Mouse (Mus musculus) heart, embryonic 14.5 days (tissue): ENCODE results near the gene Syde2. TPM values are rescaled to one million over a fixed set of nuclear protein-coding genes. Genes with fewer than 3 reads are reported as not detected.

Experiments used
- ATAC-seq: fragments of 200-750 bp; cut with Nextera tagmentation; 2 replicates; pipeline ENCODE4 v1.8.0; 2017; ENCODE audit warnings: low read depth, moderate TSS enrichment; ENCODE audit not compliant: insufficient number of reproducible peaks, insufficient read depth, low FRiP score
- H3K27ac ChIP-seq, 2 experiments: fragments of 200-500 bp in 1 of 2; fragments of 300-500 bp in 1 of 2; sonication (generic) in 1 of 2; replicated peaks in 1 of 2; 2 replicates each; pipeline ENCODE4 v1.5.1; 2012 to 2014; ENCODE audit warnings: low read depth in 2 of 2, low read length in 2 of 2, control low read depth in 1 of 2, mild to moderate bottlenecking in 1 of 2, mixed read lengths in 1 of 2; ENCODE audit not compliant: control insufficient read depth in 1 of 2, insufficient read depth in 1 of 2
- H3K27me3 ChIP-seq: fragments of 300-500 bp; sonication (generic); 2 replicates; pipeline ENCODE4 v1.6.1; 2014; ENCODE audit warnings: mild to moderate bottlenecking, low read length, control low read depth; ENCODE audit not compliant: control insufficient read depth, insufficient read depth
- H3K36me3 ChIP-seq: fragments of 300-500 bp; sonication (generic); 2 replicates; pipeline ENCODE4 v1.6.1; 2014; ENCODE audit warnings: mild to moderate bottlenecking, control low read depth, low read length, mixed read lengths; ENCODE audit not compliant: control insufficient read depth, insufficient read depth
- H3K4me1 ChIP-seq, 2 experiments: fragments of 200-500 bp in 1 of 2; fragments of 300-500 bp in 1 of 2; sonication (generic) in 1 of 2; 2 replicates each; pipeline ENCODE4 v1.6.1; 2012 to 2014; ENCODE audit warnings: low read length in 2 of 2, control low read depth in 1 of 2, mixed read lengths in 1 of 2; ENCODE audit not compliant: control insufficient read depth in 2 of 2, insufficient read depth in 2 of 2
- H3K4me2 ChIP-seq: fragments of 300-500 bp; sonication (generic); 2 replicates; pipeline ENCODE4 v1.6.1; 2014; ENCODE audit warnings: mild to moderate bottlenecking, low read length
- H3K4me3 ChIP-seq, 2 experiments: fragments of 200-500 bp in 1 of 2; fragments of 300-500 bp in 1 of 2; sonication (generic) in 1 of 2; 2 replicates each; pipeline ENCODE4 v1.5.1; 2012 to 2014; ENCODE audit warnings: low read length in 2 of 2, mild to moderate bottlenecking in 2 of 2, control low read depth in 1 of 2, low read depth in 1 of 2, moderate library complexity in 1 of 2; ENCODE audit not compliant: control insufficient read depth in 1 of 2, insufficient read depth in 1 of 2
- H3K9ac ChIP-seq: fragments of 300-500 bp; sonication (generic); 2 replicates; pipeline ENCODE4 v1.6.1; 2014; ENCODE audit warnings: mild to moderate bottlenecking, low read length
- H3K9me3 ChIP-seq: fragments of 300-500 bp; sonication (generic); 2 replicates; pipeline ENCODE4 v1.6.1; 2016; ENCODE audit warnings: low read length, control low read depth; ENCODE audit not compliant: control insufficient read depth
- WGBS: fragments of 180-500 bp; shearing (Covaris S2); extraction: QIAGEN DNeasy Blood & Tissue Kit; methylation state at CpG from one replicate; pipeline ENCODE4 v1.1.7; 2014; 5-methylcytosine and 5-hydroxymethylcytosine counted together
- polyA plus RNA-seq: library from polyadenylated mRNA; unstranded; fragments of >200 nt; fragmentation: Nextera tagmentation; extraction: Ambion mirVana; gene quantifications from 2 replicates; pipeline ENCODE4 v1.2.1, GENCODE M21; 2014

Syde2 gene
- polyA plus RNA-seq, 1 experiment from 2014 or later = 12.7 TPM

DNA sequence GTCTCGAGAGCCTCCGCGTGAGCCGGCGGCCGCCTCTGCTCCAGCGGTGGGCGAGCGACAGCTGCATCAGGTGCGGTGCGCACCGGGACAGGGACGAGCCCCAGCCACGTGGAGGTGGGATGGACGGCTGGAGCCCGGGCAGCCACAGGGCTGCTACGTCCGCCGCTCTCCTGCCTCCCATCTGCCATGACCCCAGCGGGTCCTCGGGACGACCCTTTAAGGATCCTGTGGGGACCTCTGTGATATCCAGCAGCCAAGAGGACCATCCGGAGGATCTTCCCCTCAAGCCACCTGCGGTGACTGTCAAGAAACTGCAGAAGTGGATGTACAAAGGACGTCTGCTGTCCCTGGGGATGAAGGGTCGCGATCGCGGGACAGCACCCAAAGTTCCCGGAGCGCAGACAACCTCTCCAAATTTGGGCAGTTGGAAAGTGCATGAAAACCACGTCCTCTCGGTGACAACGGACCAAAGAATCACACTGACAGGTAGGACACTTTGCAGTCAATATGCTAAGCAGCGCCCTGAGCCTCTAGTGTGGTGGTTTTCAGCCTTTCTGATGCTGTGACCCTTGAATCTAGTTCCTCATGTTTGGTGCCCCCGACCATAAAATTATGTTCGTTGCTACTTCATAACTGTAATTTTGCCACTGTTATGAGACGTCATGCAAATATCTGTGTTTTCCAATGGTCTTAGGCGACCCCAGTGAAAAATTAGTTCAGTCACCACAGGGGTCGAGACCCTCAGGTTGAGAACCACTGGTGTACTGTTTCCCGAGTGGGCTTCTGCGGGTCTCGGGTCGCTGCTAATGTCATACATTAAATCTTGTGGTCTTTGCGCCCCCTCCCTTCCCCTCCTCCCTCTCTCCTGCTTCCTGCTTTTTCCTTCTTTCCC, 1.3 kb downstream of the Syde2 start:
- under 1% methylated on average over 45 of the region's 45 CpGs for WGBS
- Histone ChIP-seq H3K4me3 (peak overlapping the region; percentile 57 to 70), H3K9me3 (no peaks in the 10 kb centered on the region), H3K4me1 (peaks cover 20 to 35% of the 10 kb centered on the region in 2 experiments), H3K27ac (peak overlapping the region; percentile 99 to 100), H3K4me2 (peak overlapping the region; percentile 81), H3K9ac (peak overlapping the region; percentile 92), H3K36me3 (peaks cover 7% of the 10 kb centered on the region; the same call in 1 of the 2 replicates), H3K27me3 (no peaks in the 10 kb centered on the region)
- no peak for ATAC-seq

DNA sequence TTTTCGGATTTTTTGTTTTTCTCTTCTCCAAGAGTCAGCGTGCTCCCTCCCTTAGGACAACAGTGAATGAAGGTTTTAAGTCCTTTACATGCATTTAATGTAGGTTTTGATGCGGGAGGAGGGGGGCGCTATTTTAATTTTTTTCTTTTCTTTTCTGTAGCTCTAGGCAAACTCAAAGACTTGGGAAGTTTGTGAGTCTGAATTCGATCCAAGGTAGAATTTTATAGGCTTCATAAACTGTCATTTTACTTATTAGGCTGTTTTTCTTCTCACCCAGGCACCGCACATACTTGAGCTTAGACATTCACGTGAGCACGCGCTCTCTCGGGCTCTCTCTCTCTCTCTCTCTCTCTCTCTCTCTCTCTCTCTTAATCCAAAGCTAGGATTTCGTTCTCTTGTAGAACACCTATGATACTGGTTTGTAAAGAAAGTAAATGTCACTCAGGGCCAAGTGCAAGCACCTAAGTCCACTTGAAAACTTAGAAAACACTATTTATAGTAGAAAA, 2.0 kb downstream of the Syde2 start:
- Histone ChIP-seq H3K4me2 (peak overlapping the region; percentile 81), H3K9ac (peak overlapping the region; percentile 92), H3K4me1 (peaks cover 17 to 31% of the 10 kb centered on the region in 2 experiments), H3K9me3 (no peaks in the 10 kb centered on the region), H3K27me3 (no peaks in the 10 kb centered on the region), H3K27ac (peak overlapping the region; percentile 99 to 100), H3K4me3 (peak overlapping the region; percentile 57 to 70), H3K36me3 (peaks cover 7% of the 10 kb centered on the region; the same call in 1 of the 2 replicates)
- WGBS = 5% methylated on average over 11 of the region's 11 CpGs
- ATAC-seq = no peak

DNA sequence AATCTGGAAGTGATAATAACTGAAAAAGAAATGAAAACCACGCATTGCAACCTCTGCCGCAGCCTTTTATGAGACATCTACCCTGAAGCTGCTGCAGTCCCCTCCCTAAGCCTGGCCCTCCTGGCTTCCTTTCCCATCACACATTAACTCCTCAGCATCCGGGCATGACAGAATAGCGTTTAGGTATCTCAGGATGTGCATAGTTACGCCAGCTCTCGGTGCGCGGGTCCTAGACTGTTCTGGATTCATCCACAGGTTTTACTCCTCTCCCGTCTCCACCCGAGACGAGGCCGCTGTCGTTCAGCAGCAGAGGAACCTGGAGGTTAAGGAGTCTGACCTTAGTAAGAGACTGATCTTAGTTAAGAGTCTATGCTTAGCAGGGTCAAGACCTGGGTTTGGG, 3.5 kb downstream of the Syde2 start:
- Histone ChIP-seq H3K36me3 (peaks cover 11% of the 10 kb centered on the region; the same call in 1 of the 2 replicates), H3K9ac (peak overlapping the region; percentile 64), H3K4me3 (peak overlapping the region; percentile 53 to 57), H3K27me3 (no peaks in the 10 kb centered on the region), H3K4me2 (peak overlapping the region; percentile 81), H3K27ac (0 out of 4 replicates have a peak overlapping the region, but pooled peaks have one; percentile 23 to 26), H3K9me3 (no peaks in the 10 kb centered on the region), H3K4me1 (peaks cover 17 to 33% of the 10 kb centered on the region in 2 experiments)
- 54% methylated on average over 13 of the region's 13 CpGs for WGBS
- no peak for ATAC-seq

DNA sequence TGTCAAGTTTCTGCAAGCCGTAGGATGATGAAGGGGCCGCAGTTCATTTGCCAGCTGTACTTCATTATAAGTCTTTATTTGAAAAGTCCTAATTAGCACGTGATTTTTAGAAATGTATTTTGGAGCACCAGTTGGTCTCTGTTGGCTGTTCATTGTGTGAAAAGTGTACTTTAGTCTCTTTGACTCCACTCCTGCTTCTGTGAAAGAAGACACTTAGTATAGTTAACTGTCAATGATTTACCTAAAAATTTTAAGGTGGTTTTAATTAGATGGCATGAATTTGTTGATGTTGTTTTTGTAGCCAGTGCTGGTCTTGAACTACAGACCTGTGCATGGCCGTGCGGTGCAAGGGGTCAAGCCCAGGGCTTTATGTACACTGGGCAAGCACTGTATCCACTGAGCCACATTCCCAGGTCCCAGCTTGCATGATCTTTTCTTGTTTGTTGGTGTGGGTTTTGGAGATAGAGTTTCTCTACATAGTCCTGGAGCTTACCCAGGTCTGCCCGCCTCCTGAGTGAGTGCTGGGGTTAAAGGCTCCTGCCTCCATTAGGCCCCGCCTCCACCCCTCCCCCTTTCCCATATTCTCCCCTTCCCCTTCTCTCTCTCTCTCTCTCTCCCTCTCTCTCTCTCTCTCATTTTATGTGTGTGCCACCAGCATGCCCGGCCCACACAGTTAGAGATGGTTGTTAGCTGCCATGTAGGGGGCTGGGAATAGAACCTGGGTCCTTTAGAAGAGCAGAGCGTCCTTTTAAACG, 4.5 kb downstream of the Syde2 start:
- no peak for ATAC-seq
- H3K36me3 ChIP-seq = peaks cover 14% of the 10 kb centered on the region; the same call in 1 of the 2 replicates
- H3K27ac ChIP-seq = peak overlapping the region; percentile 2 to 24; a peak in 1 of 4 replicates
- H3K27me3 ChIP-seq = no peaks in the 10 kb centered on the region
- peak overlapping the region; percentile 81 for H3K4me2 ChIP-seq
- H3K9ac ChIP-seq = peak overlapping the region; percentile 64
- 70% methylated on average over 10 of the region's 10 CpGs for WGBS
- no peaks in the 10 kb centered on the region for H3K9me3 ChIP-seq
- H3K4me3 ChIP-seq = peak overlapping the region in 1 of 2 experiments; percentile 57; a peak in 1 of 4 replicates
- H3K4me1 ChIP-seq = peaks cover 15 to 24% of the 10 kb centered on the region in 2 experiments

DNA sequence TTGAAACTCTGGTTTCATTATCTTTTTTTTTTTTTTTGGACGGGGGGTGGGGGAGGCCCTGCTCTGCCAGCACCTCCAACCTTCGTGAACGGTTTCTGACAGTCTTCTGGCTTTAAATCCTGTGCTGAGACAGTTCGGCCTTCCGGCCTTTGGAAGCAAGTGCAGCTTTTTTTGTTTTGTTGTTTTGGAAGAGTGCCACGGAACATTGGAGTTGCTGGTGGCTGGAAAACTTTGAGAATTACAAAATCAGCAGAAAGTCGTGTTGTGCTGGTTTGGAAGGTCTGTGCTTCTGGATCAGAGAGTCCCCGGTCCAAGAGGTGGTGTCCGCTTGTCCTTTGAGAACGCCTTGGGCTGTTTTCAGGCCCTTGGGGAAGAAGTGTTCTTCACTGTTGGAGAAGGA, 5.1 kb downstream of the Syde2 start:
- H3K27me3 ChIP-seq = no peaks in the 10 kb centered on the region
- peaks cover 18% of the 10 kb centered on the region; the same call in 1 of the 2 replicates for H3K36me3 ChIP-seq
- peak overlapping the region; percentile 81 for H3K4me2 ChIP-seq
- 49% methylated on average over 10 of the region's 10 CpGs for WGBS
- peak overlapping the region; percentile 18; the same call in 1 of the 2 replicates for H3K9ac ChIP-seq
- no peaks in the 10 kb centered on the region for H3K9me3 ChIP-seq
- H3K27ac ChIP-seq = peak overlapping the region in 1 of 2 experiments; percentile 24; a peak in 1 of 4 replicates
- peak overlapping the region in 1 of 2 experiments; percentile 57; a peak in 1 of 4 replicates for H3K4me3 ChIP-seq
- H3K4me1 ChIP-seq = peaks cover 15 to 24% of the 10 kb centered on the region in 2 experiments
- ATAC-seq = no peak

DNA sequence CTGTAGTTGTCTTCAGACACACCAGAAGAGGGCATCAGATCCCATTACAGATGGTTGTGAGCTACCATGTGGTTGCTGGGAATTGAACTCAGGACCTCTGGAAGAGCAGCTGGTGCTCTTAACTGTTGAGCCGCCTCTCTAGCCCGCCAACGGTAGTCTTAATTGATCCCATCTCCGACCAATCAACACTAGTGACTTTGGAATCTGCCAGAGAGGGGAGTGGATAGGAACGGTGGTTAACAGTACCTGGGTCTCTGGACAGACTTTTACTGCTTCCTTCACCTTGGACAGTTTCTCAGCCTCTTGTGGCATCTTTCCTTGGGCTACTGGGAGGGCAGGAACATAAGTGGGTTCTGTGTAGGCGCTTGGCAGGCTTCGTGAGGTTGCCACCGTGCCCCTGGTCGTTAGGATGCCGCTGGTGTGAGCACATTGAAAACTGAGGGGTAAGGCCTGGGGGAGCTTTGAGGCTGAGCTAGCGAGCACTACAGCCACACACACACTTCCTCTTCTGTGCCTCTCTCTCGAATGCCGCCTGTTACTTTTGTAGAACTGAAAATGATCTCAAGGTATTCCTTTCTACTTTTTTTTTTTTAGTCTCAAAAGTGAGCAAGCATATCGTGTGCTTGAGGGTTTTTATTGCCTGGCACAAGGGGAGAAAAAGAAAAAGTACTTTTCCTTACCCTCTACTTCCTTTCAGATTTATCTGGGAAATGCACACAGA, 6.0 kb downstream of the Syde2 start:
- Histone ChIP-seq H3K27me3 (no peaks in the 10 kb centered on the region), H3K36me3 (peaks cover 23% of the 10 kb centered on the region), H3K4me3 (no peak overlapping the region), H3K9me3 (no peaks in the 10 kb centered on the region), H3K4me1 (peaks cover 15 to 24% of the 10 kb centered on the region in 2 experiments), H3K4me2 (peak overlapping the region; percentile 81; the same call in 1 of the 2 replicates), H3K27ac (no peak overlapping the region), H3K9ac (no peak overlapping the region)
- WGBS = 82% methylated on average over 14 of the region's 14 CpGs
- ATAC-seq = no peak
